ENCODE assay signal across 12 mouse cellular contexts in genomic region chr7:143310311-143310710, GRCm38 (mm10).
DNase-seq lines count a peak whose midpoint lies in the region; ATAC-seq and TF ChIP-seq lines count a peak whose summit lies in the region.
"Had no signal": no experiment of that assay in that cellular context is flagged by ENCODE, and none has a peak within 500 bp of the region (broad histone marks: within the 10 kb centered on the region; RNA-seq: fewer than 3 reads in every experiment).

No protein-coding gene starts in this region.

- 34% methylated on average over 3 of the region's 3 CpGs for WGBS in heart, embryonic 16.5 days
- WGBS in limb, embryonic 15.5 days, result 21% methylated on average over 3 of the region's 3 CpGs

- TF ChIP-seq POLR2A in embryonic fibroblast, embryonic 13.5 days (IDR thresholded peaks at IDR 0.05; ENCODE audit: low read depth, low read length), result no peak

- H3K4me3 ChIP-seq in heart, embryonic 16.5 days (ENCODE audit: low read length), result no peak overlapping the region
- no peak overlapping the region for H3K4me3 ChIP-seq in embryonic fibroblast, embryonic 13.5 days (ENCODE audit: insufficient read depth, low read length)
- no peak overlapping the region for H3K4me3 ChIP-seq in limb, embryonic 15.5 days
- H3K4me3 ChIP-seq: hindbrain, embryonic 13.5 days had no signal

- no peak for ATAC-seq in heart, embryonic 16.5 days (replicated peaks; ENCODE audit: extremely low read depth, insufficient read depth, low FRiP score)
- ATAC-seq in limb, embryonic 15.5 days (ENCODE audit: insufficient number of reproducible peaks, low FRiP score, low TSS enrichment, low read depth), result no peak; the same call in 1 of the 2 replicates
- ATAC-seq in megakaryocyte-erythroid progenitor cell, adult 5-6 weeks (replicated peaks; ENCODE audit: low FRiP score, low TSS enrichment, poor library complexity, severe bottlenecking), result no peak

- DNase-seq in heart, adult 11 months, result no peak
- peak; percentile 33 for DNase-seq in left cerebral cortex, postnatal 4 days
- no peak for DNase-seq in left cerebral cortex, postnatal 10 days (ENCODE audit: extremely low spot score in 1 of 2, low spot score in 2 of 2)
- DNase-seq: adrenal gland, postnatal 36 days; cerebellum, adult 18-20 months; thymus, adult 2 months had no signal

- H3K36me3 ChIP-seq in heart, embryonic 16.5 days (ENCODE audit: control insufficient read depth, insufficient read depth), result no peaks in the 10 kb centered on the region
- no peaks in the 10 kb centered on the region for H3K36me3 ChIP-seq in limb, embryonic 15.5 days
- H3K36me3 ChIP-seq: hindbrain, embryonic 13.5 days had no signal

- H3K9ac ChIP-seq in heart, embryonic 16.5 days (ENCODE audit: low read length), result no peak overlapping the region
- no peak overlapping the region for H3K9ac ChIP-seq in limb, embryonic 15.5 days
- H3K9ac ChIP-seq: hindbrain, embryonic 13.5 days had no signal

- peak overlapping the region; percentile 59 for H3K27ac ChIP-seq in heart, embryonic 16.5 days (ENCODE audit: low read length)
- H3K27ac ChIP-seq in embryonic fibroblast, embryonic 13.5 days (ENCODE audit: insufficient read depth, low read length), result peak overlapping the region; percentile 61; the same call in 1 of the 2 replicates
- H3K27ac ChIP-seq in limb, embryonic 15.5 days, result peak overlapping the region; percentile 88
- H3K27ac ChIP-seq: hindbrain, embryonic 13.5 days; macrophage had no signal

- intact Hi-C loops in left cerebral cortex, postnatal 4 days (cut with DNase I), result no loop called here
- intact Hi-C loops in left cerebral cortex, postnatal 10 days (cut with DNase I), result no loop called here

- peaks cover 57% of the 10 kb centered on the region for H3K4me1 ChIP-seq in heart, embryonic 16.5 days (ENCODE audit: control insufficient read depth, insufficient read depth, low read length)
- peaks cover 7% of the 10 kb centered on the region; the same call in 1 of the 2 replicates for H3K4me1 ChIP-seq in embryonic fibroblast, embryonic 13.5 days (ENCODE audit: control insufficient read depth, insufficient read depth, low read length)
- H3K4me1 ChIP-seq in limb, embryonic 15.5 days, result peaks cover 59% of the 10 kb centered on the region

- no peaks in the 10 kb centered on the region for H3K27me3 ChIP-seq in heart, embryonic 16.5 days (ENCODE audit: control insufficient read depth, insufficient read depth, low read length)
- H3K27me3 ChIP-seq in limb, embryonic 15.5 days, result no peaks in the 10 kb centered on the region
- H3K27me3 ChIP-seq: hindbrain, embryonic 13.5 days had no signal

- no peaks in the 10 kb centered on the region for H3K9me3 ChIP-seq in heart, embryonic 16.5 days (replicated peaks; ENCODE audit: control insufficient read depth, low read length)
- H3K9me3 ChIP-seq in limb, embryonic 15.5 days, result no peaks in the 10 kb centered on the region
- H3K9me3 ChIP-seq: hindbrain, embryonic 13.5 days had no signal

- H3K4me2 ChIP-seq in heart, embryonic 16.5 days (ENCODE audit: low read depth, low read length), result no peak overlapping the region
- 0 out of 2 replicates have a peak overlapping the region, but pooled peaks have one; percentile 12 for H3K4me2 ChIP-seq in limb, embryonic 15.5 days
- H3K4me2 ChIP-seq: hindbrain, embryonic 13.5 days had no signal

- TF ChIP-seq CTCF in embryonic fibroblast, embryonic 13.5 days (IDR thresholded peaks at IDR 0.05; ENCODE audit: borderline replicate concordance, insufficient read depth, low read length), result no peak
